ENCODE assay signal across 27 mouse cellular contexts in genomic region chr13:90988226-90988625, GRCm38 (mm10).
"Had no signal": no experiment of that assay in that cellular context is flagged by ENCODE, and none has a peak within 500 bp of the region (broad histone marks: within the 10 kb centered on the region; RNA-seq: fewer than 3 reads in every experiment).

No protein-coding gene starts in this region.

- H3K4me2 ChIP-seq: heart, embryonic 12.5 days; hindbrain, embryonic 12.5 days; hindbrain, embryonic 14.5 days; intestine, embryonic 15.5 days; limb, embryonic 13.5 days; liver, embryonic 11.5 days; liver, embryonic 13.5 days; liver, embryonic 15.5 days had no signal

- H3K9ac ChIP-seq: heart, embryonic 12.5 days; hindbrain, embryonic 12.5 days; hindbrain, embryonic 14.5 days; intestine, embryonic 15.5 days; limb, embryonic 13.5 days; liver, embryonic 13.5 days; liver, embryonic 15.5 days had no signal

- H3K4me3 ChIP-seq: gastrocnemius, adult 2 months; heart, embryonic 10.5 days; heart, embryonic 12.5 days; hindbrain, embryonic 10.5 days; hindbrain, embryonic 12.5 days; intestine, embryonic 15.5 days; layer of hippocampus, adult 2 months; left cerebral cortex, adult 2 months; limb, embryonic 13.5 days; liver, embryonic 13.5 days; liver, embryonic 15.5 days had no signal

- H3K36me3 ChIP-seq: heart, embryonic 10.5 days; heart, embryonic 12.5 days; hindbrain, embryonic 10.5 days; hindbrain, embryonic 12.5 days; intestine, embryonic 15.5 days; limb, embryonic 13.5 days; liver, embryonic 13.5 days; liver, embryonic 15.5 days had no signal

- H3K9me3 ChIP-seq: heart, embryonic 10.5 days; heart, embryonic 12.5 days; hindbrain, embryonic 10.5 days; hindbrain, embryonic 12.5 days; intestine, embryonic 15.5 days; limb, embryonic 13.5 days; liver, embryonic 13.5 days; liver, embryonic 15.5 days had no signal

- H3K27ac ChIP-seq: gastrocnemius, adult 2 months; heart, embryonic 10.5 days; hindbrain, embryonic 10.5 days; hindbrain, embryonic 12.5 days; hindbrain, embryonic 14.5 days; intestine, embryonic 15.5 days; layer of hippocampus, adult 2 months; left cerebral cortex, adult 2 months; limb, embryonic 13.5 days; liver, embryonic 13.5 days; liver, embryonic 15.5 days had no signal

- H3K4me1 ChIP-seq: heart, embryonic 10.5 days; heart, embryonic 12.5 days; hindbrain, embryonic 10.5 days; hindbrain, embryonic 12.5 days; intestine, embryonic 15.5 days; limb, embryonic 13.5 days; liver, embryonic 13.5 days; liver, embryonic 15.5 days had no signal

- ATAC-seq: hindbrain, embryonic 16.5 days; inflammation-experienced regulatory T-cells, adult 6 months; intestine, embryonic 15.5 days; intestine, postnatal 0 days had no signal

- H3K27me3 ChIP-seq: heart, embryonic 12.5 days; hindbrain, embryonic 12.5 days; intestine, embryonic 15.5 days; limb, embryonic 13.5 days; liver, embryonic 13.5 days; liver, embryonic 15.5 days had no signal

- DNase-seq: gastrocnemius, adult 2 months; gastrocnemius, postnatal 10 days; gastrocnemius, postnatal 25 days; heart, adult 18-20 months; heart, postnatal 10 days; heart, postnatal 4 days; kidney, adult 18-20 months; kidney, adult 8-10 months; kidney, postnatal 10 days; kidney, postnatal 25 days; kidney, postnatal 4 days; liver; liver, embryonic 13.5 days had no signal
